Mouse (Mus musculus): ENCODE measurements at regions not wholly inside any gene's neighbourhood (a gene's known extent, or its start where the extent isn't known, plus 50 kb on each side); places are given as distances from the start of the nearest gene placed in this dataset.
A peak's percentile ranks its signal among the peaks of the same experiment; 100 is the strongest.

- Histone ChIP-seq H3K27ac (no peak overlapping the region), H3K27me3 (no peaks in the 10 kb centered on the region), H3K4me1 (no peaks in the 10 kb centered on the region), H3K9me3 (no peaks in the 10 kb centered on the region), H3K4me3 (no peak overlapping the region), H3K36me3 (no peaks in the 10 kb centered on the region), H3K4me2 (no peak overlapping the region), H3K9ac (no peak overlapping the region)
- ATAC-seq (ENCODE audit: insufficient number of reproducible peaks, low FRiP score, low TSS enrichment, low read depth): no peak
- 38% methylated on average over 8 of the region's 9 CpGs for WGBS
Observed at GRCm38 (mm10) chr16:76216184-76216583, 157.4 kb downstream of the Nrip1 start.

GRCm38 (mm10) chr16:76215558-76215957, 158.1 kb downstream of the Nrip1 start:
- H3K36me3 ChIP-seq: no peaks in the 10 kb centered on the region
- H3K27ac ChIP-seq: peak overlapping the region; percentile 17; the same call in 1 of the 2 replicates
- H3K27me3 ChIP-seq: no peaks in the 10 kb centered on the region
- no peak overlapping the region for H3K4me2 ChIP-seq
- no peaks in the 10 kb centered on the region for H3K4me1 ChIP-seq
- no peak for ATAC-seq (ENCODE audit: insufficient number of reproducible peaks, low FRiP score, low TSS enrichment, low read depth)
- H3K9ac ChIP-seq: no peak overlapping the region
- H3K9me3 ChIP-seq: no peaks in the 10 kb centered on the region
- no peak overlapping the region for H3K4me3 ChIP-seq
- WGBS: 60% methylated on average over 5 of the region's 5 CpGs

GRCm38 (mm10) chr16:76201773-76202571, 171.7 kb downstream of the Nrip1 start:
- Histone ChIP-seq H3K36me3 (no peaks in the 10 kb centered on the region), H3K4me1 (no peaks in the 10 kb centered on the region), H3K27ac (no peak overlapping the region), H3K27me3 (no peaks in the 10 kb centered on the region), H3K9ac (no peak overlapping the region), H3K4me3 (no peak overlapping the region), H3K4me2 (no peak overlapping the region), H3K9me3 (no peaks in the 10 kb centered on the region)
- no peak for ATAC-seq (ENCODE audit: insufficient number of reproducible peaks, low FRiP score, low TSS enrichment, low read depth)
- WGBS: 31% methylated on average over 11 of the region's 11 CpGs

- Histone ChIP-seq H3K4me1 (no peaks in the 10 kb centered on the region), H3K4me2 (no peak overlapping the region), H3K9ac (no peak overlapping the region), H3K4me3 (no peak overlapping the region), H3K27me3 (no peaks in the 10 kb centered on the region), H3K27ac (no peak overlapping the region), H3K9me3 (no peaks in the 10 kb centered on the region), H3K36me3 (no peaks in the 10 kb centered on the region)
- 64% methylated on average over 9 of the region's 9 CpGs for WGBS
- ATAC-seq (ENCODE audit: insufficient number of reproducible peaks, low FRiP score, low TSS enrichment, low read depth): no peak; the same call in 1 of the 2 replicates
Observed at GRCm38 (mm10) chr16:76200801-76201728, 172.6 kb downstream of the Nrip1 start.

GRCm38 (mm10) chr16:76200268-76200667, 173.4 kb downstream of the Nrip1 start:
- no peaks in the 10 kb centered on the region for H3K36me3 ChIP-seq
- ATAC-seq (ENCODE audit: insufficient number of reproducible peaks, low FRiP score, low TSS enrichment, low read depth): no peak
- 70% methylated on average over 3 of the region's 3 CpGs for WGBS

GRCm38 (mm10) chr16:76199006-76199405, 174.6 kb downstream of the Nrip1 start:
- Histone ChIP-seq H3K27ac (no peak overlapping the region), H3K9ac (no peak overlapping the region), H3K9me3 (no peaks in the 10 kb centered on the region), H3K4me2 (no peak overlapping the region), H3K4me1 (no peaks in the 10 kb centered on the region), H3K4me3 (no peak overlapping the region), H3K36me3 (no peaks in the 10 kb centered on the region), H3K27me3 (no peaks in the 10 kb centered on the region)
- no peak for ATAC-seq (ENCODE audit: insufficient number of reproducible peaks, low FRiP score, low TSS enrichment, low read depth)
- WGBS: 82% methylated on average over 3 of the region's 3 CpGs

More at GRCm38 (mm10) chr16:76200268-76200667, 173.4 kb downstream of the Nrip1 start:
- H3K9ac ChIP-seq: no peak overlapping the region
- no peak overlapping the region for H3K4me2 ChIP-seq
- no peaks in the 10 kb centered on the region for H3K9me3 ChIP-seq
- no peaks in the 10 kb centered on the region for H3K27me3 ChIP-seq
- no peak overlapping the region for H3K27ac ChIP-seq
- H3K4me1 ChIP-seq: no peaks in the 10 kb centered on the region
- no peak overlapping the region for H3K4me3 ChIP-seq

- no peak for ATAC-seq (ENCODE audit: insufficient number of reproducible peaks, low FRiP score, low TSS enrichment, low read depth)
- Histone ChIP-seq H3K36me3 (no peaks in the 10 kb centered on the region), H3K4me2 (no peak overlapping the region), H3K27ac (no peak overlapping the region), H3K9ac (no peak overlapping the region), H3K4me1 (no peaks in the 10 kb centered on the region), H3K27me3 (no peaks in the 10 kb centered on the region), H3K4me3 (no peak overlapping the region), H3K9me3 (no peaks in the 10 kb centered on the region)
- 75% methylated on average over 2 of the region's 2 CpGs for WGBS
Observed at GRCm38 (mm10) chr16:76194291-76194690, 172.2 kb upstream of the Samsn1 start.

GRCm38 (mm10) chr16:76191135-76191534, 169.1 kb upstream of the Samsn1 start:
- Histone ChIP-seq H3K4me3 (no peak overlapping the region), H3K4me1 (no peaks in the 10 kb centered on the region), H3K9me3 (no peaks in the 10 kb centered on the region), H3K4me2 (no peak overlapping the region), H3K27ac (no peak overlapping the region), H3K36me3 (no peaks in the 10 kb centered on the region), H3K27me3 (no peaks in the 10 kb centered on the region), H3K9ac (no peak overlapping the region)
- 90% methylated on average over 10 of the region's 10 CpGs for WGBS
- no peak for ATAC-seq (ENCODE audit: insufficient number of reproducible peaks, low FRiP score, low TSS enrichment, low read depth)

GRCm38 (mm10) chr16:76183556-76183955, 161.5 kb upstream of the Samsn1 start:
- H3K4me1 ChIP-seq: no peaks in the 10 kb centered on the region
- no peak for ATAC-seq (ENCODE audit: insufficient number of reproducible peaks, low FRiP score, low TSS enrichment, low read depth)
- H3K9me3 ChIP-seq: no peaks in the 10 kb centered on the region
- no peak overlapping the region for H3K4me3 ChIP-seq
- no peak overlapping the region for H3K9ac ChIP-seq
- no peaks in the 10 kb centered on the region for H3K27me3 ChIP-seq
- 62% methylated on average over 2 of the region's 2 CpGs for WGBS
- H3K4me2 ChIP-seq: no peak overlapping the region
- H3K36me3 ChIP-seq: no peaks in the 10 kb centered on the region
- no peak overlapping the region for H3K27ac ChIP-seq

GRCm38 (mm10) chr16:76183105-76183504, 161.0 kb upstream of the Samsn1 start:
- H3K27me3 ChIP-seq: no peaks in the 10 kb centered on the region
- H3K4me1 ChIP-seq: no peaks in the 10 kb centered on the region
- no peak overlapping the region for H3K27ac ChIP-seq
- no peak for ATAC-seq (ENCODE audit: insufficient number of reproducible peaks, low FRiP score, low TSS enrichment, low read depth)
- no peaks in the 10 kb centered on the region for H3K36me3 ChIP-seq
- H3K9ac ChIP-seq: no peak overlapping the region
- H3K9me3 ChIP-seq: no peaks in the 10 kb centered on the region
- 12% methylated on average over 3 of the region's 3 CpGs for WGBS
- no peak overlapping the region for H3K4me2 ChIP-seq
- H3K4me3 ChIP-seq: no peak overlapping the region

- Histone ChIP-seq H3K4me3 (no peak overlapping the region), H3K27me3 (no peaks in the 10 kb centered on the region), H3K27ac (no peak overlapping the region), H3K4me2 (no peak overlapping the region), H3K36me3 (no peaks in the 10 kb centered on the region), H3K4me1 (no peaks in the 10 kb centered on the region), H3K9me3 (no peaks in the 10 kb centered on the region), H3K9ac (no peak overlapping the region)
- 82% methylated on average over 3 of the region's 3 CpGs for WGBS
- no peak for ATAC-seq (ENCODE audit: insufficient number of reproducible peaks, low FRiP score, low TSS enrichment, low read depth)
Observed at GRCm38 (mm10) chr16:76181596-76181995, 159.5 kb upstream of the Samsn1 start.

GRCm38 (mm10) chr16:76167651-76168050, 145.6 kb upstream of the Samsn1 start:
- Histone ChIP-seq H3K4me2 (no peak overlapping the region), H3K36me3 (no peaks in the 10 kb centered on the region), H3K9me3 (no peaks in the 10 kb centered on the region), H3K27ac (no peak overlapping the region), H3K4me1 (no peaks in the 10 kb centered on the region), H3K9ac (no peak overlapping the region), H3K4me3 (no peak overlapping the region), H3K27me3 (no peaks in the 10 kb centered on the region)
- WGBS: 75% methylated on average over 2 of the region's 2 CpGs
- ATAC-seq (ENCODE audit: insufficient number of reproducible peaks, low FRiP score, low TSS enrichment, low read depth): no peak
